Mouse (Mus musculus): ENCODE results near the gene Tmem235.

The Tmem235 gene

GRCm38 (mm10) chr11:117864805-117865204, 4.3 kb downstream of the Tmem235 start:
- no peak for DNase-seq (ENCODE audit: low read depth, low spot score)

- peak; percentile 52 for DNase-seq (ENCODE audit: low read depth, low spot score)
Measured at GRCm38 (mm10) chr11:117865988-117866387, 5.4 kb downstream of the Tmem235 start.

GRCm38 (mm10) chr11:117870688-117871365, 10.3 kb downstream of the Tmem235 start:
- DNase-seq (ENCODE audit: low read depth, low spot score) = peak; percentile 72

- no peak for DNase-seq (ENCODE audit: low read depth, low spot score)
Measured at GRCm38 (mm10) chr11:117871376-117871775, 10.8 kb downstream of the Tmem235 start.

GRCm38 (mm10) chr11:117871911-117872584, 11.5 kb downstream of the Tmem235 start:
- DNase-seq (ENCODE audit: low read depth, low spot score) = no peak

- DNase-seq (ENCODE audit: low read depth, low spot score) = no peak
Measured at GRCm38 (mm10) chr11:117872861-117873608, 12.5 kb downstream of the Tmem235 start, which contains the start of gene Tha1. Gene Tha1, minus strand, starts transcription at chr11:117873481.

GRCm38 (mm10) chr11:117874419-117874818, 13.9 kb downstream of the Tmem235 start:
- peak; percentile 39 for DNase-seq (ENCODE audit: low read depth, low spot score)

GRCm38 (mm10) chr11:117875681-117876080, 15.1 kb downstream of the Tmem235 start:
- no peak for DNase-seq (ENCODE audit: low read depth, low spot score)

- DNase-seq (ENCODE audit: low read depth, low spot score) = peak; percentile 67
Measured at GRCm38 (mm10) chr11:117877917-117878745, 17.6 kb downstream of the Tmem235 start.

- peak; percentile 78 for DNase-seq (ENCODE audit: low read depth, low spot score)
Measured at GRCm38 (mm10) chr11:117878892-117879291, 18.3 kb downstream of the Tmem235 start.

- no peak for DNase-seq (ENCODE audit: low read depth, low spot score)
Measured at GRCm38 (mm10) chr11:117879676-117880075, 19.1 kb downstream of the Tmem235 start.

- no peak for DNase-seq (ENCODE audit: low read depth, low spot score)
Measured at GRCm38 (mm10) chr11:117880336-117880976, 19.9 kb downstream of the Tmem235 start.

GRCm38 (mm10) chr11:117880977-117881358, 20.4 kb downstream of the Tmem235 start:
- DNase-seq (ENCODE audit: low read depth, low spot score) = no peak

GRCm38 (mm10) chr11:117881787-117882186, 21.2 kb downstream of the Tmem235 start:
- no peak for DNase-seq (ENCODE audit: low read depth, low spot score)

GRCm38 (mm10) chr11:117882208-117882607, 21.7 kb downstream of the Tmem235 start:
- no peak for DNase-seq (ENCODE audit: low read depth, low spot score)

GRCm38 (mm10) chr11:117886000-117886399, 25.4 kb downstream of the Tmem235 start:
- DNase-seq (ENCODE audit: low read depth, low spot score) = no peak

GRCm38 (mm10) chr11:117888168-117888852, 27.8 kb downstream of the Tmem235 start:
- no peak for DNase-seq (ENCODE audit: low read depth, low spot score)

- no peak for DNase-seq (ENCODE audit: low read depth, low spot score)
Measured at GRCm38 (mm10) chr11:117888853-117889822, 28.6 kb downstream of the Tmem235 start.

GRCm38 (mm10) chr11:117889887-117890340, 29.4 kb downstream of the Tmem235 start:
- DNase-seq (ENCODE audit: low read depth, low spot score) = no peak
